Mouse (Mus musculus) cerebellum, adult 2 months (tissue): ENCODE measurements around the gene Lgals2. TPM values are rescaled to one million over a fixed set of nuclear protein-coding genes. Genes with fewer than 3 reads are reported as not detected.
A peak's percentile ranks its signal among the peaks of the same experiment; 100 is the strongest.

ENCODE experiments used
- DNase-seq, 2 experiments: peaks; one replicate each; pipeline ENCODE4 v3.0.0; 2021
- H3K27ac ChIP-seq: fragments of 200-500 bp; 2 replicates; pipeline ENCODE4 v1.5.1; 2012; ENCODE audit warnings: low read length, control low read depth, inconsistent platforms; ENCODE audit not compliant: insufficient read depth
- H3K27me3 ChIP-seq: fragments of 200-500 bp; 2 replicates; pipeline ENCODE4 v1.6.1; 2012; ENCODE audit warnings: inconsistent platforms, mild to moderate bottlenecking, low read length, moderate library complexity; ENCODE audit not compliant: control insufficient read depth, insufficient read depth
- H3K4me1 ChIP-seq: fragments of 200-500 bp; 2 replicates; pipeline ENCODE4 v1.6.1; 2011; ENCODE audit warnings: low read length; ENCODE audit not compliant: control insufficient read depth, insufficient read depth
- H3K4me3 ChIP-seq: fragments of 200-500 bp; replicated peaks from 2 replicates; pipeline ENCODE3; 2011; ENCODE audit warnings: mild to moderate bottlenecking, low read depth, low read length, control low read depth; ENCODE audit not compliant: insufficient read depth
- CTCF ChIP-seq: fragments of 200-500 bp; IDR thresholded peaks from 2 replicates; pipeline ENCODE4 v1.5.1; 2011; ENCODE audit warnings: low read depth, mild to moderate bottlenecking, control low read depth, low read length, moderate library complexity, borderline replicate concordance; ENCODE audit not compliant: insufficient read depth
- POLR2A ChIP-seq: fragments of 200-500 bp; IDR thresholded peaks from 2 replicates; pipeline ENCODE4 v1.6.1; 2011; ENCODE audit warnings: low read length, control low read depth, borderline replicate concordance; ENCODE audit not compliant: insufficient read depth
- WGBS: fragments of 180-500 bp; shearing (Covaris S2); methylation state at CpG from one replicate; pipeline ENCODE4 v1.1.7; 2018; 5-methylcytosine and 5-hydroxymethylcytosine counted together
- polyA plus RNA-seq: library from polyadenylated mRNA; depleted of rRNA; stranded (reverse); fragments of >200 nt; gene quantifications from 2 replicates; pipeline ENCODE4 v1.2.3, GENCODE M21; 2012

Lgals2 gene
- polyA plus RNA-seq, 1 experiment, result 0.87 TPM

GRCm38 (mm10) chr15:78869775-78870174, 14.4 kb upstream of the Lgals2 start:
- peak; percentile 59 to 61 for DNase-seq

GRCm38 (mm10) chr15:78868826-78869233, 13.5 kb upstream of the Lgals2 start:
- H3K4me3 ChIP-seq, result no peak overlapping the region
- no peak for DNase-seq
- TF ChIP-seq CTCF (no peak), POLR2A (no peak)
- no peaks in the 10 kb centered on the region for H3K27me3 ChIP-seq
- no peak overlapping the region for H3K27ac ChIP-seq
- H3K4me1 ChIP-seq, result no peaks in the 10 kb centered on the region
- 42% methylated on average over 7 of the region's 7 CpGs for WGBS

More at GRCm38 (mm10) chr15:78869775-78870174, 14.4 kb upstream of the Lgals2 start:
- Histone ChIP-seq H3K4me3 (no peak overlapping the region), H3K27ac (no peak overlapping the region), H3K4me1 (no peaks in the 10 kb centered on the region), H3K27me3 (no peaks in the 10 kb centered on the region)
- peak; percentile 54; the same call in 1 of the 2 replicates for TF ChIP-seq CTCF
- TF ChIP-seq POLR2A, result no peak
- WGBS, result 21% methylated on average over 6 of the region's 6 CpGs

GRCm38 (mm10) chr15:78868398-78868797, 13.1 kb upstream of the Lgals2 start:
- H3K27ac ChIP-seq, result no peak overlapping the region
- 40% methylated on average over 9 of the region's 9 CpGs for WGBS
- DNase-seq, result no peak
- TF ChIP-seq CTCF, result no peak
- TF ChIP-seq POLR2A, result no peak
- H3K4me3 ChIP-seq, result no peak overlapping the region
- no peaks in the 10 kb centered on the region for H3K27me3 ChIP-seq
- no peaks in the 10 kb centered on the region for H3K4me1 ChIP-seq

- H3K27ac ChIP-seq, result no peak overlapping the region
- no peak overlapping the region for H3K4me3 ChIP-seq
- TF ChIP-seq POLR2A, result no peak
- TF ChIP-seq CTCF, result no peak
- H3K4me1 ChIP-seq, result peaks cover 11% of the 10 kb centered on the region
- WGBS, result 70% methylated on average over 13 of the region's 13 CpGs
- H3K27me3 ChIP-seq, result no peaks in the 10 kb centered on the region
- DNase-seq, result no peak
These were observed 8.5 kb upstream of the Lgals2 start for GRCm38 (mm10) chr15:78863852-78864253.

GRCm38 (mm10) chr15:78863154-78863553, 7.8 kb upstream of the Lgals2 start:
- DNase-seq, result no peak
- TF ChIP-seq POLR2A (no peak), CTCF (no peak)
- Histone ChIP-seq H3K4me3 (no peak overlapping the region), H3K27me3 (no peaks in the 10 kb centered on the region), H3K4me1 (peaks cover 13% of the 10 kb centered on the region), H3K27ac (no peak overlapping the region)
- 66% methylated on average over 2 of the region's 2 CpGs for WGBS

- Histone ChIP-seq H3K27ac (no peak overlapping the region), H3K27me3 (no peaks in the 10 kb centered on the region), H3K4me3 (no peak overlapping the region), H3K4me1 (peaks cover 15% of the 10 kb centered on the region)
- no peak for DNase-seq
- WGBS, result 92% methylated on average over 5 of the region's 5 CpGs
- no peak for TF ChIP-seq CTCF
- TF ChIP-seq POLR2A, result no peak
These were observed 7.0 kb upstream of the Lgals2 start for GRCm38 (mm10) chr15:78862280-78862679.

- Histone ChIP-seq H3K4me1 (peaks cover 19% of the 10 kb centered on the region), H3K27ac (peak overlapping the region; percentile 58; the same call in 1 of the 2 replicates), H3K27me3 (no peaks in the 10 kb centered on the region), H3K4me3 (no peak overlapping the region)
- TF ChIP-seq CTCF (no peak), POLR2A (no peak)
- DNase-seq, result no peak
- 84% methylated on average over 6 of the region's 6 CpGs for WGBS
These were observed 4.4 kb upstream of the Lgals2 start for GRCm38 (mm10) chr15:78859714-78860113.

- peak; percentile 70 to 86 for DNase-seq
- H3K4me3 ChIP-seq, result no peak overlapping the region
- H3K27me3 ChIP-seq, result no peaks in the 10 kb centered on the region
- peak overlapping the region; percentile 58; the same call in 1 of the 2 replicates for H3K27ac ChIP-seq
- WGBS, result 25% methylated on average over 4 of the region's 4 CpGs
- TF ChIP-seq POLR2A (no peak), CTCF (peak; percentile 26; the same call in 1 of the 2 replicates)
- H3K4me1 ChIP-seq, result peaks cover 19% of the 10 kb centered on the region
These were observed 4.0 kb upstream of the Lgals2 start for GRCm38 (mm10) chr15:78859311-78859710.
